Mouse (Mus musculus) CD4-positive helper T cell, adult 2 months (primary cell): ENCODE results near the gene Rhbdd1.

Experiments used
- DNase-seq: peaks from one replicate; pipeline ENCODE4 v3.0.0-alpha.2; 2012; ENCODE audit warnings: low read depth, missing footprints, low spot score

Gene Rhbdd1

DNA sequence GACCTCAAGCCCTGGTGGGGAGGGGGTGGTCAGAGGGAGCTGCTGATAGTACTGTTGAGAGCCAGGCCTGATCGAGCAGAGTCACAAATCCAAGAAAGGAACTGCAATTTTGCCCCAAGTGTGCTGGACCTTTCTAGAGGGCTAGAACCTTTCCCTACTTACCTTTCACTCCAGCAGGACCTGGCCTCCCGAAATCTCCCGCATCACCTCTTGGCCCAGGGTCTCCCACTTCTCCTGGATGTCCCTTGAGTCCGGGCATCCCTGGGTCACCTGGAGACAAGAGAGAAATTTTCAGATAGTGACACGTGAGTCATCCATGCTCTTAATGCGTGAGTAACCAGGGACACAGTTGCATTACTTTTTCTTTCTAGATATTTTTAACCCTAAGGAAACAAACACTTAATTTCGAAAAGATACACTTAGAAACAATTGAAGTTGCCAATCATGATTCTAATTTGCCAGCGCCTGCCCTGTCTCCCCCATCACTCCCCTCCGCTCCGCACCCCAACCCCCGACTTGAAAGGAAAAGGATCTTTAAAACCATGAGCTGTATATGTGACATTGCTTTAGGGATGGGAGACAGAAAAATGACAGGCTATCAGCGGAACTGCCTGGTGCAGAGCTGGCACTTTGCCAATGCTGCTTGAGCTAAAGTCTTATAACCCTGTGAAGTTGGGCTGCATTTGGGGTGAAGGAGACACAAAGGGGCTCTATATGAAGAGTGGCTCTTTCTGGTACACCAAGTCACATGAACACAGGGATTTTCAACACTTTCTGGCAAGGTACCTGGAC is 163.6 kb downstream of the Rhbdd1 start:
- DNase-seq, result no peak

DNA sequence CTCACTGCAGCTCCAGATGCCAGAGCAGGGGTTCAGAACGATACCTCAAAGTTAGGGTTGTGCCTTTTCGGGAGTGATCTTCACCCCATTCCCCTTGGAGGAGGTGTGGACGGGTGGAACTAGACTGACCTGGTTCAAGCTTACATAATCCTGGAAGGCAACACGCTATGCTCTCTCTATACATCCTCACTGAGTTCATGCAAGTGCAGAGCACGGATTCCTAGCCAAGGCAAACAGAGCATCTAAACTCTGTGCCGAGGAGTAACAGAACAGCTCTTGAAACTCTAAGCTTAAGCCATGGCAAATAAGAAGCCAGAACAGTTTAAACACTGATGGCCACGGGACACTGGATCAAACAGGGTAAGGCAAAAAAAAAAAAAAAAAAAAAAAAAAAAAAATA is 166.1 kb downstream of the Rhbdd1 start:
- no peak for DNase-seq

DNA sequence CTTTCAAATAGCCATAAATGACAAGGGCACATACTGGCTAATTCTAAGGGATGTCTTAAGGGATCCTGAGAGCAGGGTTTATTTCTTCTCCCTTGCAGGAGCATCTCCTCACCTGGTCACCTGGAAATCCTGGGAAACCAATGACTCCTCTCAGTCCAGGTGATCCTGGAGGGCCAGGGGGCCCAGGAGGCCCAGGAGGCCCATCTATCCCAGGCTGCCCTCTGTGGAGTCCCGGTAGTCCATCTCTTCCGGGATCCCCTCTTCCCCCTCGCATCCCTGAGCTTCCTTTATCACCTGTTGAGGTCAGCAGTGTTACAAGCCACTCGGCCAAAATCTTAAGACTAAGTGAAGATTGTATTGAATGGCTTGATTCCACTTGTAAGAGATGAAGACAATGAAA is 170.1 kb downstream of the Rhbdd1 start:
- DNase-seq, result no peak

DNA sequence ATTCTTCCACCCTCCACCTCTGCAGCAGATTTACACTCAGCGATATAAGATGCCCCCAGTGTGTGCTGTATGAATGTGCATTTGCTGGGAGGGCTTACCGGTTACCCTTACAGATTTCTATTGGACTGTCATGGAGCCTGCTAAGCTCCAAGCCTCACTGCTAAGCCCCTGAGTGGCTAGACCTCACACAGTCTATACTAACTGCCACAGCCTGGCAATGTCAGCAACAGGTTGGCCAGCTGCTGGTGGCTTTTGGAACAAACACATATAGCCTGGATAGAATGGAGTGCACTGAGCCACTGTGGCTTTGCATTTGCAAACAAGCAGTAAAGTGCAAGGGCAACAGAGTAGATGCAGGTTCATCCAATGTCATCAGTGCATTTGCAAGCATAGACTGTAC is 175.7 kb downstream of the Rhbdd1 start:
- no peak for DNase-seq
